Mouse (Mus musculus) central nervous system, embryonic 18 days (tissue): ENCODE results near the gene Gm17660. TPM values are rescaled to one million over a fixed set of nuclear protein-coding genes. Genes with fewer than 3 reads are reported as not detected.

Experiments
- polyA plus RNA-seq: library from polyadenylated mRNA; depleted of rRNA; stranded (reverse); fragments of >200 nt; gene quantifications from 2 replicates; pipeline ENCODE4 v1.2.3, GENCODE M21; 2012; rRNA removed

The Gm17660 gene
- polyA plus RNA-seq = 0.19 TPM in 1 of 2 replicates, not detected in the other

GRCm38 (mm10) chr5:104077508-104077907, at the start of gene Gm17660:
Gene Gm17660 (minus strand): TSS chr5:104077608.

GRCm38 (mm10) chr5:104113491-104114172, 36.2 kb upstream of the Gm17660 start, which contains the start of gene Sparcl1:
Gene Sparcl1 (minus strand): TSS chr5:104113733.

GRCm38 (mm10) chr5:104046256-104047199, 30.9 kb downstream of the Gm17660 start, which contains the start of gene Nudt9:
Gene Nudt9 (plus strand): TSS chr5:104046306.

GRCm38 (mm10) chr5:104021597-104022378, 55.6 kb downstream of the Gm17660 start, which contains the start of gene Hsd17b11:
Gene Hsd17b11 (minus strand): TSS chr5:104021919.

Other genes starting within 250 kb of the Gm17660 start
- gene Klhl8, start 166.3 kb downstream of the Gm17660 start, polyA plus RNA-seq = 46.2 and 47.2 TPM in 2 replicates
- gene Hsd17b13, start 100.2 kb downstream of the Gm17660 start, polyA plus RNA-seq = 0.04 TPM in 1 of 2 replicates, not detected in the other
- gene Hsd17b11, start 55.7 kb downstream of the Gm17660 start, polyA plus RNA-seq = 16.9 and 18.0 TPM in 2 replicates
- gene Nudt9, start 31.3 kb downstream of the Gm17660 start, polyA plus RNA-seq = 55.7 and 56.2 TPM in 2 replicates
- gene Sparcl1, start 36.1 kb upstream of the Gm17660 start, polyA plus RNA-seq = 282 and 331 TPM in 2 replicates
- gene Dspp, start 93.1 kb upstream of the Gm17660 start, polyA plus RNA-seq = 0.03 TPM in 1 of 2 replicates, not detected in the other
- gene Dmp1, start 125.0 kb upstream of the Gm17660 start, polyA plus RNA-seq = 0.09 and 2.5 TPM in 2 replicates
- gene Ibsp, start 221.6 kb upstream of the Gm17660 start, polyA plus RNA-seq = 0.58 and 35.9 TPM in 2 replicates
- gene Mepe, start 247.7 kb upstream of the Gm17660 start, polyA plus RNA-seq = 0.09 TPM in 1 of 2 replicates, not detected in the other